Mouse (Mus musculus): ENCODE results near the gene Tmem120a. TPM values are rescaled to one million over a fixed set of nuclear protein-coding genes. Genes with fewer than 3 reads are reported as not detected.

Tmem120a gene
- polyA plus RNA-seq, 2 experiments = 5.7 to 16.0 TPM

- Histone ChIP-seq H3K4me3 (ENCODE audit: insufficient read depth in 1 of 2, low read depth in 2 of 2, low read length in 2 of 2) (no peak overlapping the region), H3K9me3 (ENCODE audit: control insufficient read depth, low read length) (no peaks in the 10 kb centered on the region), H3K4me2 (ENCODE audit: low read depth) (no peak overlapping the region), H3K27ac (no peak overlapping the region), H3K36me3 (replicated peaks; ENCODE audit: control insufficient read depth, insufficient read depth, low read depth) (no peaks in the 10 kb centered on the region), H3K9ac (replicated peaks) (no peak overlapping the region), H3K27me3 (ENCODE audit: control insufficient read depth, insufficient read depth, low read length) (no peaks in the 10 kb centered on the region), H3K4me1 (replicated peaks; ENCODE audit: control insufficient read depth in 2 of 2, insufficient read depth in 2 of 2, low read length in 1 of 2) (peaks cover 0 to 8% of the 10 kb centered on the region in 2 experiments; a peak in 2 of 4 replicates)
- no peak for DNase-seq (ENCODE audit: low read depth in 3 of 3, low spot score in 3 of 3)
- TF ChIP-seq EP300 (IDR thresholded peaks at IDR 0.05; ENCODE audit: low read depth) (no peak), CTCF (IDR thresholded peaks at IDR 0.05; ENCODE audit: low read depth) (no peak)
- ATAC-seq (ENCODE audit: insufficient read depth) = no peak
- 68% methylated on average over 5 of the region's 5 CpGs for WGBS (ENCODE audit: insufficient replicate concordance)
Measured at GRCm38 (mm10) chr5:135697711-135698111, 46.5 kb downstream of the Tmem120a start.

- H3K9me3 ChIP-seq (ENCODE audit: control insufficient read depth, low read length) = no peaks in the 10 kb centered on the region
- peak; percentile 63; the same call in 1 of the 2 replicates for ATAC-seq (ENCODE audit: insufficient read depth)
- no peak for TF ChIP-seq EP300 (IDR thresholded peaks at IDR 0.05; ENCODE audit: low read depth)
- no peak for TF ChIP-seq CTCF (IDR thresholded peaks at IDR 0.05; ENCODE audit: low read depth)
- 61% methylated on average over 7 of the region's 7 CpGs for WGBS (ENCODE audit: insufficient replicate concordance)
- H3K4me2 ChIP-seq (ENCODE audit: low read depth) = no peak overlapping the region
- H3K4me1 ChIP-seq (replicated peaks; ENCODE audit: control insufficient read depth in 2 of 2, insufficient read depth in 2 of 2, low read length in 1 of 2) = peaks cover 2 to 3% of the 10 kb centered on the region in 2 experiments; a peak in 3 of 4 replicates
- no peaks in the 10 kb centered on the region for H3K27me3 ChIP-seq (ENCODE audit: control insufficient read depth, insufficient read depth, low read length)
- H3K4me3 ChIP-seq (ENCODE audit: insufficient read depth in 1 of 2, low read depth in 2 of 2, low read length in 2 of 2) = no peak overlapping the region
- H3K27ac ChIP-seq = no peak overlapping the region
- no peak overlapping the region for H3K9ac ChIP-seq (replicated peaks)
- no peak for DNase-seq (ENCODE audit: low read depth in 3 of 3, low spot score in 3 of 3)
- no peaks in the 10 kb centered on the region for H3K36me3 ChIP-seq (replicated peaks; ENCODE audit: control insufficient read depth, insufficient read depth, low read depth)
Measured at GRCm38 (mm10) chr5:135695277-135695721, 48.9 kb downstream of the Tmem120a start.

- Histone ChIP-seq H3K4me3 (ENCODE audit: insufficient read depth in 1 of 2, low read depth in 2 of 2, low read length in 2 of 2) (no peak overlapping the region), H3K4me1 (replicated peaks; ENCODE audit: control insufficient read depth in 2 of 2, insufficient read depth in 2 of 2, low read length in 1 of 2) (peaks cover 5 to 10% of the 10 kb centered on the region in 2 experiments; a peak in 3 of 4 replicates), H3K36me3 (replicated peaks; ENCODE audit: control insufficient read depth, insufficient read depth, low read depth) (no peaks in the 10 kb centered on the region), H3K27ac (no peak overlapping the region), H3K9ac (replicated peaks) (no peak overlapping the region), H3K9me3 (ENCODE audit: control insufficient read depth, low read length) (no peaks in the 10 kb centered on the region), H3K27me3 (ENCODE audit: control insufficient read depth, insufficient read depth, low read length) (no peaks in the 10 kb centered on the region), H3K4me2 (ENCODE audit: low read depth) (no peak overlapping the region)
- DNase-seq (ENCODE audit: low read depth in 3 of 3, low spot score in 3 of 3) (no peak), ATAC-seq (ENCODE audit: insufficient read depth) (no peak)
- 87% methylated on average over 5 of the region's 5 CpGs for WGBS (ENCODE audit: insufficient replicate concordance)
- TF ChIP-seq EP300 (IDR thresholded peaks at IDR 0.05; ENCODE audit: low read depth) (no peak), CTCF (IDR thresholded peaks at IDR 0.05; ENCODE audit: low read depth) (no peak)
Measured at GRCm38 (mm10) chr5:135693281-135693853, 50.9 kb downstream of the Tmem120a start.

- Histone ChIP-seq H3K4me1 (replicated peaks; ENCODE audit: control insufficient read depth in 2 of 2, insufficient read depth in 2 of 2, low read length in 1 of 2) (peaks cover 5 to 17% of the 10 kb centered on the region in 2 experiments), H3K36me3 (replicated peaks; ENCODE audit: control insufficient read depth, insufficient read depth, low read depth) (no peaks in the 10 kb centered on the region), H3K4me2 (ENCODE audit: low read depth) (no peak overlapping the region), H3K9ac (replicated peaks) (no peak overlapping the region), H3K9me3 (ENCODE audit: control insufficient read depth, low read length) (no peaks in the 10 kb centered on the region), H3K4me3 (ENCODE audit: insufficient read depth in 1 of 2, low read depth in 2 of 2, low read length in 2 of 2) (no peak overlapping the region), H3K27ac (no peak overlapping the region), H3K27me3 (ENCODE audit: control insufficient read depth, insufficient read depth, low read length) (no peaks in the 10 kb centered on the region)
- no peak for DNase-seq (ENCODE audit: low read depth in 3 of 3, low spot score in 3 of 3)
- 64% methylated on average over 4 of the region's 4 CpGs for WGBS (ENCODE audit: insufficient replicate concordance)
- no peak for ATAC-seq (ENCODE audit: insufficient read depth)
- no peak for TF ChIP-seq EP300 (IDR thresholded peaks at IDR 0.05; ENCODE audit: low read depth)
- no peak for TF ChIP-seq CTCF (IDR thresholded peaks at IDR 0.05; ENCODE audit: low read depth)
Measured at GRCm38 (mm10) chr5:135691266-135691665, 53.0 kb downstream of the Tmem120a start.

- Histone ChIP-seq H3K27me3 (ENCODE audit: control insufficient read depth, insufficient read depth, low read length) (no peaks in the 10 kb centered on the region), H3K4me1 (replicated peaks; ENCODE audit: control insufficient read depth in 2 of 2, insufficient read depth in 2 of 2, low read length in 1 of 2) (peaks cover 5 to 20% of the 10 kb centered on the region in 2 experiments), H3K9me3 (ENCODE audit: control insufficient read depth, low read length) (no peaks in the 10 kb centered on the region), H3K4me2 (ENCODE audit: low read depth) (peak overlapping the region; percentile 68), H3K36me3 (replicated peaks; ENCODE audit: control insufficient read depth, insufficient read depth, low read depth) (no peaks in the 10 kb centered on the region), H3K4me3 (ENCODE audit: insufficient read depth in 1 of 2, low read depth in 2 of 2, low read length in 2 of 2) (peak overlapping the region in 1 of 2 experiments; percentile 72; a peak in 2 of 4 replicates), H3K9ac (replicated peaks) (no peak overlapping the region), H3K27ac (no peak overlapping the region)
- no peak for DNase-seq (ENCODE audit: low read depth in 3 of 3, low spot score in 3 of 3)
- WGBS (ENCODE audit: insufficient replicate concordance) = 64% methylated on average over 5 of the region's 5 CpGs
- TF ChIP-seq EP300 (IDR thresholded peaks at IDR 0.05; ENCODE audit: low read depth) (no peak), CTCF (IDR thresholded peaks at IDR 0.05; ENCODE audit: low read depth) (no peak)
- ATAC-seq (ENCODE audit: insufficient read depth) = no peak
Measured at GRCm38 (mm10) chr5:135690401-135690800, 53.8 kb downstream of the Tmem120a start.

Small RNA genes within 50 kb of the gene (microRNA-seq; reads per million reads assigned to microRNA genes)
- not detected for gene Mir7034

Other genes with a start within 250 kb of the Tmem120a start
- 1.5 and 2.2 TPM in 2 replicates for gene Hip1, start 199.3 kb downstream of the Tmem120a start, polyA plus RNA-seq (2012; rRNA removed)
- gene Hip1, start 199.3 kb downstream of the Tmem120a start, polyA plus RNA-seq (2014; fragmentation: Nextera tagmentation; extraction: Ambion mirVana) = 2.8 and 2.9 TPM in 2 replicates
- gene Ccl26, start 180.9 kb downstream of the Tmem120a start, polyA plus RNA-seq (2012; rRNA removed) = not detected in 2 replicates
- not detected in 2 replicates for gene Ccl26, start 180.9 kb downstream of the Tmem120a start, polyA plus RNA-seq (2014; fragmentation: Nextera tagmentation; extraction: Ambion mirVana)
- gene Ccl24, start 171.4 kb downstream of the Tmem120a start, polyA plus RNA-seq (2012; rRNA removed) = 11.8 and 12.1 TPM in 2 replicates
- gene Ccl24, start 171.4 kb downstream of the Tmem120a start, polyA plus RNA-seq (2014; fragmentation: Nextera tagmentation; extraction: Ambion mirVana) = 14.4 and 17.8 TPM in 2 replicates
- gene Rhbdd2, start 111.8 kb downstream of the Tmem120a start, polyA plus RNA-seq (2012; rRNA removed) = 4.1 and 4.6 TPM in 2 replicates
- 7.8 and 8.3 TPM in 2 replicates for gene Rhbdd2, start 111.8 kb downstream of the Tmem120a start, polyA plus RNA-seq (2014; fragmentation: Nextera tagmentation; extraction: Ambion mirVana)
- gene Por, start 74.4 kb downstream of the Tmem120a start, polyA plus RNA-seq (2012; rRNA removed) = 21.7 and 27.7 TPM in 2 replicates
- 18.1 and 21.4 TPM in 2 replicates for gene Por, start 74.4 kb downstream of the Tmem120a start, polyA plus RNA-seq (2014; fragmentation: Nextera tagmentation; extraction: Ambion mirVana)
- 0.02 TPM in 1 of 2 replicates, not detected in the other for gene Styxl1, start 33.9 kb upstream of the Tmem120a start, polyA plus RNA-seq (2012; rRNA removed)
- gene Styxl1, start 33.9 kb upstream of the Tmem120a start, polyA plus RNA-seq (2014; fragmentation: Nextera tagmentation; extraction: Ambion mirVana) = not detected in 2 replicates
- 211 and 224 TPM in 2 replicates for gene Mdh2, start 34.0 kb upstream of the Tmem120a start, polyA plus RNA-seq (2012; rRNA removed)
- 307 and 326 TPM in 2 replicates for gene Mdh2, start 34.0 kb upstream of the Tmem120a start, polyA plus RNA-seq (2014; fragmentation: Nextera tagmentation; extraction: Ambion mirVana)
- 0.01 and 0.27 TPM in 2 replicates for gene Srrm3, start 62.4 kb upstream of the Tmem120a start, polyA plus RNA-seq (2012; rRNA removed)
- gene Srrm3, start 62.4 kb upstream of the Tmem120a start, polyA plus RNA-seq (2014; fragmentation: Nextera tagmentation; extraction: Ambion mirVana) = not detected in 2 replicates
- 1.7 and 1.9 TPM in 2 replicates for gene Hspb1, start 143.5 kb upstream of the Tmem120a start, polyA plus RNA-seq (2012; rRNA removed)
- gene Hspb1, start 143.5 kb upstream of the Tmem120a start, polyA plus RNA-seq (2014; fragmentation: Nextera tagmentation; extraction: Ambion mirVana) = 1.7 and 1.8 TPM in 2 replicates
- 21.7 and 25.9 TPM in 2 replicates for gene Ywhag, start 190.2 kb upstream of the Tmem120a start, polyA plus RNA-seq (2012; rRNA removed)
- 26.3 and 30.1 TPM in 2 replicates for gene Ywhag, start 190.2 kb upstream of the Tmem120a start, polyA plus RNA-seq (2014; fragmentation: Nextera tagmentation; extraction: Ambion mirVana)
- gene Ssc4d, start 230.1 kb upstream of the Tmem120a start, polyA plus RNA-seq (2012; rRNA removed) = 2.3 and 2.8 TPM in 2 replicates
- gene Ssc4d, start 230.1 kb upstream of the Tmem120a start, polyA plus RNA-seq (2014; fragmentation: Nextera tagmentation; extraction: Ambion mirVana) = 1.5 and 2.1 TPM in 2 replicates
- gene Zp3, start 235.7 kb upstream of the Tmem120a start, polyA plus RNA-seq (2012; rRNA removed) = 0.03 TPM in 1 of 2 replicates, not detected in the other
- not detected in 2 replicates for gene Zp3, start 235.7 kb upstream of the Tmem120a start, polyA plus RNA-seq (2014; fragmentation: Nextera tagmentation; extraction: Ambion mirVana)

Measured in liver, embryonic 14.5 days (tissue).